Mouse (Mus musculus) ES-E14 (cell line): ENCODE results near the gene Ube2z.

Source experiments
- CHD2 ChIP-seq: IDR thresholded peaks from 2 replicates; pipeline ENCODE4 v1.6.1; 2014; ENCODE audit warnings: mild to moderate bottlenecking, low read depth, low read length, inconsistent platforms
- HCFC1 ChIP-seq: IDR thresholded peaks from 2 replicates; pipeline ENCODE4 v1.6.1; 2012; ENCODE audit warnings: low read length, inconsistent platforms, borderline replicate concordance; ENCODE audit not compliant: insufficient read depth
- MAFK ChIP-seq: IDR thresholded peaks from 2 replicates; pipeline ENCODE4 v1.6.1; 2014; ENCODE audit warnings: mild to moderate bottlenecking, low read depth, low read length, inconsistent platforms; ENCODE audit not compliant: insufficient read depth
- ZC3H11A ChIP-seq: IDR thresholded peaks from 2 replicates; pipeline ENCODE4 v1.6.1; 2012; ENCODE audit warnings: low read depth, mild to moderate bottlenecking, inconsistent platforms, low read length, borderline replicate concordance

DNA sequence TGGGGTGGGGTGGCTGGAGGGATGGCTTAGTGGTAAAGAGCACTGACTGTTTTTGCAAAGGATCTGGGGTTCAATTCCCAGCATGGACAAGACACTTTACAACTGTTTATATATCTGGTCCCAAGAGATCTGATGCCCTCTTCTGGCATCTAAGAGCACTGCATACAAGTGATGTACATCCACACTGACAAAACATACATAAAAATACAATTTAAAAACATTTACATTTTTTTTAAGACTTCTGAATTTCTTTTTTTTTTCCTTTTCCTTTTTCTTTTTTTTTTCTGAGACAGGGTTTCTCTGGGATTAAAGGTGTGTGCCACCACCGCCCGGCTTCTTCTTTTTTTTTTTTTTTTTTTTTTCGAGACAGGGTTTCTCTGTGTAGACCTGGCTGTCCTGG, 31.9 kb downstream of the Ube2z start:
- TF ChIP-seq MAFK (no peak), HCFC1 (no peak), ZC3H11A (no peak; the same call in 1 of the 2 replicates), CHD2 (no peak)
